ENCODE assay signal across 22 mouse cellular contexts in genomic region chr16:55420876-55421568, GRCm38 (mm10).
A peak's percentile ranks its signal among the peaks of the same experiment; 100 is the strongest.
DNase-seq lines count a peak whose midpoint lies in the region; ATAC-seq and TF ChIP-seq lines count a peak whose summit lies in the region.
"Had no signal": no experiment of that assay in that cellular context is flagged by ENCODE, and none has a peak within 500 bp of the region (broad histone marks: within the 10 kb centered on the region; RNA-seq: fewer than 3 reads in every experiment).

No protein-coding gene starts in this region.

- 84% methylated on average over 4 of the region's 4 CpGs for WGBS in hindbrain, embryonic 11.5 days
- WGBS in hindbrain, embryonic 16.5 days, result 56% methylated on average over 4 of the region's 4 CpGs
- WGBS in midbrain, embryonic 11.5 days, result 68% methylated on average over 4 of the region's 4 CpGs
- 79% methylated on average over 4 of the region's 4 CpGs for WGBS in midbrain, embryonic 10.5 days
- 20% methylated on average over 4 of the region's 4 CpGs for WGBS in forebrain, embryonic 16.5 days
- WGBS in midbrain, embryonic 16.5 days, result 50% methylated on average over 4 of the region's 4 CpGs
- 70% methylated on average over 4 of the region's 4 CpGs for WGBS in stomach, postnatal 0 days

- DNase-seq in hindbrain, embryonic 11.5 days (ENCODE audit: low spot score), result no peak
- no peak for DNase-seq in midbrain, embryonic 11.5 days (ENCODE audit: low spot score, missing footprints)
- DNase-seq in midbrain, embryonic 10.5 days (ENCODE audit: low spot score), result no peak
- DNase-seq in stomach, postnatal 0 days (ENCODE audit: low spot score), result no peak
- DNase-seq in embryo, embryonic 10.5 days (ENCODE audit: low spot score), result no peak
- DNase-seq: adrenal gland, adult 8-10 months; cerebellum, adult 8-10 months; gastrocnemius, adult 2 months; heart, adult 11 months; heart, postnatal 36 days; kidney, postnatal 14 days; layer of hippocampus, adult 9-11 months; right cerebral cortex, postnatal 4 days had no signal

- no peak for TF ChIP-seq CTCF in stomach, postnatal 0 days (IDR thresholded peaks at IDR 0.05; ENCODE audit: low read depth)

- no peak for TF ChIP-seq EP300 in stomach, postnatal 0 days (optimal IDR thresholded peaks at IDR 0.05)

- H3K27ac ChIP-seq in hindbrain, embryonic 11.5 days (ENCODE audit: low read depth, low read length), result no peak overlapping the region
- H3K27ac ChIP-seq in hindbrain, embryonic 16.5 days (ENCODE audit: low read depth, low read length), result no peak overlapping the region
- H3K27ac ChIP-seq in midbrain, embryonic 11.5 days (ENCODE audit: low read depth, low read length), result no peak overlapping the region
- H3K27ac ChIP-seq in midbrain, embryonic 10.5 days (replicated peaks), result no peak overlapping the region
- peak overlapping the region; percentile 82 for H3K27ac ChIP-seq in forebrain, embryonic 16.5 days (ENCODE audit: low read length)
- peak overlapping the region; percentile 4 for H3K27ac ChIP-seq in midbrain, embryonic 16.5 days (ENCODE audit: low read length)
- no peak overlapping the region for H3K27ac ChIP-seq in stomach, postnatal 0 days (replicated peaks)
- H3K27ac ChIP-seq: embryonic facial prominence, embryonic 15.5 days; gastrocnemius, adult 2 months; heart, embryonic 13.5 days; intestine, embryonic 15.5 days; liver, embryonic 15.5 days; macrophage; neural tube, embryonic 12.5 days had no signal

- ATAC-seq in hindbrain, embryonic 11.5 days (ENCODE audit: low FRiP score), result 0 out of 2 replicates have a peak, but pooled peaks have one; percentile 33
- ATAC-seq in hindbrain, embryonic 16.5 days, result no peak
- ATAC-seq in midbrain, embryonic 11.5 days (ENCODE audit: low FRiP score), result peak; percentile 27; the same call in 1 of the 2 replicates
- peak; percentile 77 for ATAC-seq in forebrain, embryonic 16.5 days
- ATAC-seq in midbrain, embryonic 16.5 days, result peak; percentile 45; the same call in 1 of the 2 replicates
- ATAC-seq in stomach, postnatal 0 days (ENCODE audit: low FRiP score, low TSS enrichment), result no peak
- ATAC-seq: intestine, embryonic 15.5 days had no signal

- no peak overlapping the region for H3K9ac ChIP-seq in hindbrain, embryonic 11.5 days (ENCODE audit: low read depth, low read length)
- H3K9ac ChIP-seq in hindbrain, embryonic 16.5 days (ENCODE audit: low read depth, low read length), result no peak overlapping the region
- H3K9ac ChIP-seq in midbrain, embryonic 11.5 days (ENCODE audit: low read length), result no peak overlapping the region
- H3K9ac ChIP-seq in forebrain, embryonic 16.5 days (replicated peaks; ENCODE audit: low read depth, low read length), result no peak overlapping the region
- no peak overlapping the region for H3K9ac ChIP-seq in midbrain, embryonic 16.5 days (ENCODE audit: low read depth, low read length)
- H3K9ac ChIP-seq in stomach, postnatal 0 days (ENCODE audit: low read length), result no peak overlapping the region
- H3K9ac ChIP-seq: embryonic facial prominence, embryonic 15.5 days; heart, embryonic 13.5 days; intestine, embryonic 15.5 days; liver, embryonic 15.5 days; neural tube, embryonic 12.5 days had no signal

- no peaks in the 10 kb centered on the region for H3K4me1 ChIP-seq in hindbrain, embryonic 11.5 days (replicated peaks; ENCODE audit: control insufficient read depth, insufficient read depth, low read length)
- no peaks in the 10 kb centered on the region for H3K4me1 ChIP-seq in hindbrain, embryonic 16.5 days (ENCODE audit: control insufficient read depth, insufficient read depth, low read depth, low read length)
- H3K4me1 ChIP-seq in midbrain, embryonic 11.5 days (ENCODE audit: control insufficient read depth, insufficient read depth, low read length), result no peaks in the 10 kb centered on the region
- no peaks in the 10 kb centered on the region; the same call in 1 of the 2 replicates for H3K4me1 ChIP-seq in midbrain, embryonic 10.5 days
- H3K4me1 ChIP-seq in forebrain, embryonic 16.5 days (replicated peaks; ENCODE audit: control insufficient read depth, insufficient read depth, low read length), result peaks cover 12% of the 10 kb centered on the region
- no peaks in the 10 kb centered on the region for H3K4me1 ChIP-seq in midbrain, embryonic 16.5 days (ENCODE audit: control insufficient read depth, insufficient read depth, low read length)
- no peaks in the 10 kb centered on the region for H3K4me1 ChIP-seq in stomach, postnatal 0 days (replicated peaks; ENCODE audit: control insufficient read depth, insufficient read depth)
- H3K4me1 ChIP-seq: embryonic facial prominence, embryonic 15.5 days; intestine, embryonic 15.5 days; liver, embryonic 15.5 days; neural tube, embryonic 12.5 days had no signal

- H3K27me3 ChIP-seq in hindbrain, embryonic 11.5 days (ENCODE audit: control insufficient read depth, insufficient read depth, low read length), result no peaks in the 10 kb centered on the region
- no peaks in the 10 kb centered on the region for H3K27me3 ChIP-seq in hindbrain, embryonic 16.5 days (replicated peaks; ENCODE audit: control insufficient read depth, insufficient read depth, low read length)
- H3K27me3 ChIP-seq in midbrain, embryonic 11.5 days (ENCODE audit: control insufficient read depth, insufficient read depth, low read length), result no peaks in the 10 kb centered on the region
- H3K27me3 ChIP-seq in midbrain, embryonic 10.5 days (ENCODE audit: low read depth, poor library complexity, severe bottlenecking), result no peaks in the 10 kb centered on the region
- H3K27me3 ChIP-seq in forebrain, embryonic 16.5 days (replicated peaks; ENCODE audit: control insufficient read depth, insufficient read depth, low read length), result no peaks in the 10 kb centered on the region
- H3K27me3 ChIP-seq in midbrain, embryonic 16.5 days (ENCODE audit: control insufficient read depth, insufficient read depth, low read depth, low read length), result no peaks in the 10 kb centered on the region
- H3K27me3 ChIP-seq in stomach, postnatal 0 days (ENCODE audit: control insufficient read depth, insufficient read depth, low read length), result no peaks in the 10 kb centered on the region
- H3K27me3 ChIP-seq: embryonic facial prominence, embryonic 15.5 days; heart, embryonic 13.5 days; intestine, embryonic 15.5 days; liver, embryonic 15.5 days; neural tube, embryonic 12.5 days had no signal

- no peak overlapping the region for H3K4me3 ChIP-seq in hindbrain, embryonic 11.5 days (ENCODE audit: low read depth, low read length)
- no peak overlapping the region for H3K4me3 ChIP-seq in hindbrain, embryonic 16.5 days (ENCODE audit: low read length)
- no peak overlapping the region for H3K4me3 ChIP-seq in midbrain, embryonic 11.5 days (ENCODE audit: low read depth, low read length)
- no peak overlapping the region for H3K4me3 ChIP-seq in midbrain, embryonic 10.5 days
- no peak overlapping the region for H3K4me3 ChIP-seq in forebrain, embryonic 16.5 days (replicated peaks; ENCODE audit: low read length)
- no peak overlapping the region for H3K4me3 ChIP-seq in midbrain, embryonic 16.5 days (ENCODE audit: low read depth, low read length)
- H3K4me3 ChIP-seq in stomach, postnatal 0 days (ENCODE audit: low read depth, low read length), result no peak overlapping the region
- H3K4me3 ChIP-seq: embryonic facial prominence, embryonic 15.5 days; gastrocnemius, adult 2 months; heart, embryonic 13.5 days; intestine, embryonic 15.5 days; liver, embryonic 15.5 days; neural tube, embryonic 12.5 days had no signal

- H3K9me3 ChIP-seq in hindbrain, embryonic 11.5 days (ENCODE audit: control insufficient read depth, low read length), result no peaks in the 10 kb centered on the region
- no peaks in the 10 kb centered on the region for H3K9me3 ChIP-seq in hindbrain, embryonic 16.5 days (ENCODE audit: control insufficient read depth, low read length)
- no peaks in the 10 kb centered on the region for H3K9me3 ChIP-seq in midbrain, embryonic 11.5 days (ENCODE audit: control insufficient read depth, low read length)
- no peaks in the 10 kb centered on the region for H3K9me3 ChIP-seq in midbrain, embryonic 10.5 days (replicated peaks)
- H3K9me3 ChIP-seq in forebrain, embryonic 16.5 days (ENCODE audit: control insufficient read depth, low read length), result no peaks in the 10 kb centered on the region
- H3K9me3 ChIP-seq in midbrain, embryonic 16.5 days (replicated peaks; ENCODE audit: control insufficient read depth, low read length, poor library complexity, severe bottlenecking), result no peaks in the 10 kb centered on the region
- no peaks in the 10 kb centered on the region for H3K9me3 ChIP-seq in stomach, postnatal 0 days (ENCODE audit: control insufficient read depth, low read length)
- H3K9me3 ChIP-seq: embryonic facial prominence, embryonic 15.5 days; heart, embryonic 13.5 days; intestine, embryonic 15.5 days; liver, embryonic 15.5 days; neural tube, embryonic 12.5 days had no signal

- H3K4me2 ChIP-seq in hindbrain, embryonic 11.5 days (replicated peaks; ENCODE audit: low read depth, low read length), result no peak overlapping the region
- H3K4me2 ChIP-seq in hindbrain, embryonic 16.5 days (ENCODE audit: low read length), result no peak overlapping the region
- H3K4me2 ChIP-seq in midbrain, embryonic 11.5 days, result no peak overlapping the region
- peak overlapping the region; percentile 23; the same call in 1 of the 2 replicates for H3K4me2 ChIP-seq in forebrain, embryonic 16.5 days (ENCODE audit: low read length)
- no peak overlapping the region for H3K4me2 ChIP-seq in midbrain, embryonic 16.5 days (ENCODE audit: low read length)
- no peak overlapping the region for H3K4me2 ChIP-seq in stomach, postnatal 0 days (replicated peaks; ENCODE audit: low read depth)
- H3K4me2 ChIP-seq: embryonic facial prominence, embryonic 15.5 days; heart, embryonic 13.5 days; intestine, embryonic 15.5 days; liver, embryonic 15.5 days; neural tube, embryonic 12.5 days had no signal

- no peaks in the 10 kb centered on the region for H3K36me3 ChIP-seq in hindbrain, embryonic 11.5 days (ENCODE audit: control insufficient read depth, insufficient read depth, low read length)
- H3K36me3 ChIP-seq in hindbrain, embryonic 16.5 days (ENCODE audit: control insufficient read depth, insufficient read depth, low read length), result no peaks in the 10 kb centered on the region
- no peaks in the 10 kb centered on the region for H3K36me3 ChIP-seq in midbrain, embryonic 11.5 days (ENCODE audit: control insufficient read depth, insufficient read depth, low read length)
- H3K36me3 ChIP-seq in midbrain, embryonic 10.5 days, result no peaks in the 10 kb centered on the region
- no peaks in the 10 kb centered on the region for H3K36me3 ChIP-seq in forebrain, embryonic 16.5 days (ENCODE audit: control insufficient read depth, insufficient read depth)
- no peaks in the 10 kb centered on the region for H3K36me3 ChIP-seq in midbrain, embryonic 16.5 days (ENCODE audit: control insufficient read depth, insufficient read depth, low read length)
- no peaks in the 10 kb centered on the region for H3K36me3 ChIP-seq in stomach, postnatal 0 days (ENCODE audit: control insufficient read depth, insufficient read depth, low read length)
- H3K36me3 ChIP-seq: embryonic facial prominence, embryonic 15.5 days; heart, embryonic 13.5 days; intestine, embryonic 15.5 days; liver, embryonic 15.5 days; neural tube, embryonic 12.5 days had no signal

Comparison
In these comparisons a context has a peak if more than half of its experiments do, and no peak if none do; other contexts are left out.
1. ATAC-seq: peak in hindbrain, embryonic 11.5 days (single experiment), midbrain, embryonic 11.5 days (single experiment), forebrain, embryonic 16.5 days (single experiment) and midbrain, embryonic 16.5 days (single experiment); none in hindbrain, embryonic 16.5 days (single experiment) and stomach, postnatal 0 days (single experiment).
2. H3K27ac ChIP-seq: peak in forebrain, embryonic 16.5 days (single experiment) and midbrain, embryonic 16.5 days (single experiment); none in hindbrain, embryonic 11.5 days (single experiment), hindbrain, embryonic 16.5 days (single experiment), midbrain, embryonic 11.5 days (single experiment), midbrain, embryonic 10.5 days (single experiment) and stomach, postnatal 0 days (single experiment).